Mouse (Mus musculus) heart, embryonic 10.5 days (tissue): Measurements from ENCODE around the gene H2afv. TPM values are rescaled to one million over a fixed set of nuclear protein-coding genes. Genes with fewer than 3 reads are reported as not detected.

Experiments used
- DNase-seq: peaks from one replicate; pipeline ENCODE4 v3.0.0-alpha.2; 2017; ENCODE audit warnings: low spot score
- H3K27ac ChIP-seq: fragments of 300-500 bp; sonication (generic); 2 replicates; pipeline ENCODE4 v1.5.1; 2016; ENCODE audit warnings: mild to moderate bottlenecking
- H3K27me3 ChIP-seq: fragments of 300-500 bp; sonication (generic); 2 replicates; pipeline ENCODE4 v1.6.1; 2016; ENCODE audit warnings: mild to moderate bottlenecking; ENCODE audit not compliant: poor library complexity, insufficient read depth, severe bottlenecking
- H3K36me3 ChIP-seq: fragments of 300-500 bp; sonication (generic); 2 replicates; pipeline ENCODE4 v1.6.1; 2016; ENCODE audit warnings: mild to moderate bottlenecking, moderate library complexity
- H3K4me1 ChIP-seq: fragments of 300-500 bp; sonication (generic); 2 replicates; pipeline ENCODE4 v1.6.1; 2016; ENCODE audit warnings: mild to moderate bottlenecking
- H3K4me3 ChIP-seq: fragments of 300-500 bp; sonication (generic); 2 replicates; pipeline ENCODE4 v1.5.1; 2016; ENCODE audit warnings: mild to moderate bottlenecking, moderate library complexity
- H3K9me3 ChIP-seq: fragments of 300-500 bp; sonication (generic); 2 replicates; pipeline ENCODE4 v1.6.1; 2016; ENCODE audit warnings: mild to moderate bottlenecking, moderate library complexity
- WGBS: fragments of 180-500 bp; shearing (Covaris S2); methylation state at CpG from one replicate; pipeline ENCODE4 v1.1.7; 2016; 5-methylcytosine and 5-hydroxymethylcytosine counted together
- microRNA-seq: library from miRNA; unstranded; fragments of <30 nt; microRNA quantifications from one replicate; pipeline ENCODE4, GENCODE M21; 2017
- polyA plus RNA-seq: library from polyadenylated mRNA; unstranded; fragments of >200 nt; fragmentation: Nextera tagmentation; extraction: Ambion mirVana; gene quantifications from 2 replicates; pipeline ENCODE4 v1.2.1, GENCODE M21; 2016

Gene H2afv
- polyA plus RNA-seq, 1 experiment from 2014 or later = 415 TPM

DNA sequence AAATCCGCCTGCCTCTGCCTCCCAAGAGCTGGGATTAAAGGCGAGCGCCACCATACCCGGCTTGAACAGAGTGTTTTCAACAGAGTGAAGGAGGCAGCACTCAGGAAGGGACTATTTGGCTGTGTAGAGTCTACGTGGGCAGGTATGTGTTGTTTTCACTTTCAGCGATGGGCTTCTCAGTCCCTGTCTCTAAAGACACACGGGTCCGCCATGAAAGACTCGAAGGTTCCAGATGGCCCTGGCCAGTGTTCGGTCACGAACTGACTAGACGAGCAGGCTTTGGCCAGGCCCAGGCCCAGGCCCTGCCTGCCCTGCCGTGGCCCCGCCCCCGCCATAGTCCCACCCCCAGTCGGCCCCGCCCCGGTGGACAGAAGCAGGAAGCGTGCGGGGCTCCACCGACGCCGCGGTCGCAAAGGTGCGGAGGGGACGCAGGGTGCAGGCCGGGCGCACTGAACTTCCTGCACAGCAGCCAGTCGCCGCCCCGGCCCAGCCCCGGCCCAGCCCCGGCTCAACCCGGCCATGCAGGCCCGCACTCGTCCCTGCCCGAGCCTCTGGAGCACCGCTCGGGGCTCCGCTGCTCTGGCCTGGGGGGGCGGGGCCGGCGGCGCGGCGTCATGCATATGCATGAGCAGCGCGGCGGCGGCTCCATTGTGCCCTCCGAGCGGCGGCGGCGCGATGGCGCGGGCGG, 55.4 kb downstream of the H2afv start, which contains the start of gene Zmiz2:
Gene Zmiz2, plus strand, starts transcription at position 349 of the 688 bp plus-strand sequence.
- no peaks in the 10 kb centered on the region for H3K9me3 ChIP-seq
- WGBS = 10% methylated on average over 59 of the region's 60 CpGs

DNA sequence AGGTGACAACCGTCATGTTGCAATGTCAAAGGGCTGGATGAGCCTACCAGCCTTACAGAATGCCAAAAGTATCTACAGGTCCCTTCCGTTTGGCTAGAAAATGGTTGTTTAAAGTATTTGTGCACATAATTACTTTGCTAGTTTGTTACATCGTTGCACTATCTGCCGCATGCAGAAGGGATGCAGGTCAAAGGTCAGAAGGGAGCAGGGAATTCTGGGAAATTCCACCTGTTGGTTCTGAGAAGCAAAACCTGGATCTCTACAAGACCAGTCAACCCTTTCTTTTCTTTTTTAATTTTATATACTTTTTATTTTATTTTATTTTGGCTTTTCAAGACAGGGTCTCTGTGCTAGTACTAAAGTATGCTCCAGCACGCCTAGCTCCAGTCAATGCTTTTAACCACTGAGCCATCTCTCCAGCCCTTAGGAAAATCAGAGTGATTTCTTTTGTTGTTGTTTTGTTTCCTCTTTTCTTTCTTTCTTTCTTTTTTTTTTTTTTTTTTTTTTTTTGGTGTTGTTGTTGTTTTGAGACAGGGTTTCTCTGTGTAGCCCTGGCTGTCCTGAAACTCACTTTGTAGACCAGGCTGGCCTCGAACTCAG, 56.0 kb downstream of the H2afv start:
- Histone ChIP-seq H3K4me1 (peaks cover 19% of the 10 kb centered on the region), H3K27me3 (no peaks in the 10 kb centered on the region), H3K4me3 (peak overlapping the region; percentile 87), H3K27ac (peak overlapping the region; percentile 90; the same call in 1 of the 2 replicates), H3K36me3 (peaks cover 17% of the 10 kb centered on the region), H3K9me3 (no peaks in the 10 kb centered on the region)
- 90% methylated on average over 6 of the region's 6 CpGs for WGBS
- DNase-seq = no peak

More for the DNA sequence above, 55.4 kb downstream of the H2afv start, which contains the start of gene Zmiz2:
- Histone ChIP-seq H3K27ac (peak within 1 kb of the TSS; percentile 90), H3K4me1 (peaks cover 20% of the 10 kb centered on the region), H3K36me3 (peaks cover 19% of the 10 kb centered on the region), H3K27me3 (no peaks in the 10 kb centered on the region), H3K4me3 (peak within 1 kb of the TSS; percentile 87)
- DNase-seq = peak; percentile 97

DNA sequence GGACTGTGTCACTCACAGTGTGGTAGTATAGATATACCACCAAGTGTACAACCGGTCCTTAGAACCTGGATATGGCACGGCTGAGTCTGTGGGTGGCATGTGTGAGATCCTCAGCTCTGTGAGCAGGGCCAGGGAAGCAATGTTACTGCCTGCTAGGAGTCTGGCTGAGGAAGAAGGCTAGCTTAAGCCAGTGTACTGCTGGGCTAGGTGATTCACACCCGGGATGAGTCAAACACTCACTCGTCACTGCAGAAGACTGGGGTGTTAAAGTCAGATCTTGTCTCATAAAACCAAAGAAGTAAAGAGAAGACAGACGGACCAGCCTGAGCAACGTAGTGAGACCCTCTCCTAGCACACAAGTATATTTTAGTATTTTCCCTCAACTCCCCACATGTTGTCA, 63.3 kb downstream of the H2afv start:
- Histone ChIP-seq H3K4me3 (no peak overlapping the region), H3K9me3 (no peaks in the 10 kb centered on the region), H3K27me3 (no peaks in the 10 kb centered on the region), H3K4me1 (no peaks in the 10 kb centered on the region), H3K36me3 (no peaks in the 10 kb centered on the region), H3K27ac (no peak overlapping the region)
- 79% methylated on average over 6 of the region's 6 CpGs for WGBS
- DNase-seq = no peak

Small RNA genes lying within 50 kb of the gene (microRNA-seq; reads per million reads assigned to microRNA genes)
- not detected for gene Gm22123
- not detected for gene Mir7651

Other genes starting within 250 kb of the H2afv start
- 0.14 and 0.43 TPM in 2 replicates for gene A730071L15Rik, start 244.4 kb downstream of the H2afv start, polyA plus RNA-seq
- 37.1 and 37.4 TPM in 2 replicates for gene Nudcd3, start 244.0 kb downstream of the H2afv start, polyA plus RNA-seq
- 0.06 TPM in 1 of 2 replicates, not detected in the other for gene Npc1l1, start 214.3 kb downstream of the H2afv start, polyA plus RNA-seq
- gene Ddx56, start 176.7 kb downstream of the H2afv start, polyA plus RNA-seq = 93.7 and 111 TPM in 2 replicates
- gene Tmed4, start 169.6 kb downstream of the H2afv start, polyA plus RNA-seq = 85.6 and 101 TPM in 2 replicates
- 187 and 299 TPM in 2 replicates for gene Ogdh, start 152.8 kb downstream of the H2afv start, polyA plus RNA-seq
- 8.1 and 10.2 TPM in 2 replicates for gene Zmiz2, start 55.4 kb downstream of the H2afv start, polyA plus RNA-seq
- 4,882 and 5,148 TPM in 2 replicates for gene Ppia, start 29.0 kb downstream of the H2afv start, polyA plus RNA-seq
- gene Purb, start 31.5 kb upstream of the H2afv start, polyA plus RNA-seq = 21.0 and 24.4 TPM in 2 replicates
- gene Myo1g, start 76.5 kb upstream of the H2afv start, polyA plus RNA-seq = 0.69 and 1.6 TPM in 2 replicates
- gene Ccm2, start 102.4 kb upstream of the H2afv start, polyA plus RNA-seq = 86.1 and 108 TPM in 2 replicates
- gene Nacad, start 161.6 kb upstream of the H2afv start, polyA plus RNA-seq = 2.4 and 2.9 TPM in 2 replicates
- gene Tbrg4, start 181.6 kb upstream of the H2afv start, polyA plus RNA-seq = 72.1 and 73.8 TPM in 2 replicates
- not detected in 2 replicates for gene Wap, start 194.2 kb upstream of the H2afv start, polyA plus RNA-seq
- gene Ramp3, start 214.1 kb upstream of the H2afv start, polyA plus RNA-seq = 1.3 and 2.5 TPM in 2 replicates